In the genomic region with DNA sequence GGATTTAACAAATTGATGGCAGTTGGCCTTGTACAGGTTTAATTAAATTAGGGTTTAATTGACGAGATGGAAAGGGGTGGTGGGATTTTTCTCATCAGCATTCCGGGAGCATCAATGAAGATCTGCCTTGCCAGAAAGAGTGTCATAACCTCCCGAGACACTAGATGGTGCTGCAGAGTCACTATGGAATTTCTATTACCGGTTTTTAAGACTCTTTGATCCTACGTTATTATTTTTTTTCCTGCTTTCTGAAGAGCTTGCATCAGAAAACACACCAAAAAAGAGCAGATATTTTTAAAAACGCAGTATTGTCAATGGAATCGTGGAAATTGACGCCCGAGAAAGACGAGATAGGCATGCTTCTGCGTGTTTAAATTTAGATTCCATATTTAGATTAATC, we compare ENCODE assay signal across 9 mouse cellular contexts.
DNase-seq lines count a peak whose midpoint lies in the region; ATAC-seq lines count a peak whose summit lies in the region.
"Had no signal": no experiment of that assay in that cellular context is flagged by ENCODE, and none has a peak within 500 bp of the region (broad histone marks: within the 10 kb centered on the region; RNA-seq: fewer than 3 reads in every experiment).

No protein-coding gene starts in this region.

- H3K27me3 ChIP-seq in forebrain, embryonic 15.5 days = no peaks in the 10 kb centered on the region
- no peaks in the 10 kb centered on the region for H3K27me3 ChIP-seq in midbrain, embryonic 16.5 days (ENCODE audit: control insufficient read depth, insufficient read depth, low read depth, low read length)
- H3K27me3 ChIP-seq: embryonic facial prominence, embryonic 12.5 days had no signal

- DNase-seq in ovary, postnatal 14 days (ENCODE audit: low spot score) = peak; percentile 67
- no peak for DNase-seq in ovary, postnatal 36 days (ENCODE audit: low spot score)
- peak; percentile 76 for DNase-seq in brain, embryonic 18.5 days (ENCODE audit: low read depth, low spot score)
- peak; percentile 41 for DNase-seq in kidney, adult 18-20 months
- peak; percentile 28 to 64 for DNase-seq in left cerebral cortex, postnatal 36 days (ENCODE audit: low spot score in 2 of 2)
- DNase-seq in thymus, postnatal 25 days = peak; percentile 24

- H3K4me2 ChIP-seq in forebrain, embryonic 15.5 days (replicated peaks) = 0 out of 2 replicates have a peak overlapping the region, but pooled peaks have one; percentile 4
- H3K4me2 ChIP-seq in midbrain, embryonic 16.5 days (ENCODE audit: low read length) = peak overlapping the region; percentile 29
- H3K4me2 ChIP-seq: embryonic facial prominence, embryonic 12.5 days had no signal

- 13% methylated on average over 11 of the region's 11 CpGs for whole genome bisulfite sequencing in forebrain, embryonic 15.5 days
- WGBS in midbrain, embryonic 16.5 days = 5% methylated on average over 11 of the region's 11 CpGs

- no peaks in the 10 kb centered on the region for H3K9me3 ChIP-seq in forebrain, embryonic 15.5 days
- H3K9me3 ChIP-seq in midbrain, embryonic 16.5 days (replicated peaks; ENCODE audit: control insufficient read depth, low read length, poor library complexity, severe bottlenecking) = no peaks in the 10 kb centered on the region
- H3K9me3 ChIP-seq: embryonic facial prominence, embryonic 12.5 days had no signal

- H3K27ac ChIP-seq in forebrain, embryonic 15.5 days (replicated peaks) = peak overlapping the region; percentile 49
- peak overlapping the region; percentile 17; the same call in 1 of the 2 replicates for H3K27ac ChIP-seq in midbrain, embryonic 16.5 days (ENCODE audit: low read length)
- H3K27ac ChIP-seq: embryonic facial prominence, embryonic 12.5 days had no signal

- no peak overlapping the region for H3K9ac ChIP-seq in forebrain, embryonic 15.5 days (replicated peaks)
- H3K9ac ChIP-seq in midbrain, embryonic 16.5 days (ENCODE audit: low read depth, low read length) = no peak overlapping the region
- H3K9ac ChIP-seq: embryonic facial prominence, embryonic 12.5 days had no signal

- no peak for ATAC-seq in forebrain, embryonic 15.5 days (replicated peaks)
- ATAC-seq in midbrain, embryonic 16.5 days = no peak

- H3K4me1 ChIP-seq in forebrain, embryonic 15.5 days = peaks cover 25% of the 10 kb centered on the region
- peaks cover 20% of the 10 kb centered on the region for H3K4me1 ChIP-seq in midbrain, embryonic 16.5 days (ENCODE audit: control insufficient read depth, insufficient read depth, low read length)

- H3K36me3 ChIP-seq in forebrain, embryonic 15.5 days = no peaks in the 10 kb centered on the region
- H3K36me3 ChIP-seq in midbrain, embryonic 16.5 days (ENCODE audit: control insufficient read depth, insufficient read depth, low read length) = no peaks in the 10 kb centered on the region
- H3K36me3 ChIP-seq: embryonic facial prominence, embryonic 12.5 days had no signal

- H3K4me3 ChIP-seq in forebrain, embryonic 15.5 days = no peak overlapping the region
- no peak overlapping the region for H3K4me3 ChIP-seq in midbrain, embryonic 16.5 days (ENCODE audit: low read depth, low read length)
- H3K4me3 ChIP-seq: embryonic facial prominence, embryonic 12.5 days had no signal

- intact Hi-C loops in left cerebral cortex, postnatal 36 days (cut with DNase I) = loop anchor here (2.0 to 10.0 kb wide), 3 partner anchors 588 to 1575 kb away; no protein-coding TSS in a partner anchor
